Mouse (Mus musculus) embryonic facial prominence, embryonic 14.5 days (tissue): ENCODE data around the gene Sgsm2. TPM values are rescaled to one million over a fixed set of nuclear protein-coding genes. Genes with fewer than 3 reads are reported as not detected.

Source experiments
- ATAC-seq: fragments of 200-750 bp; cut with Nextera tagmentation; 2 replicates; pipeline ENCODE4 v1.8.0; 2017; ENCODE audit warnings: low read depth, moderate number of reproducible peaks, moderate TSS enrichment
- DNase-seq: peaks from one replicate; pipeline ENCODE4 v3.0.0-alpha.2; 2015; ENCODE audit warnings: low spot score
- H3K27ac ChIP-seq: fragments of 300-500 bp; sonication (generic); replicated peaks from 2 replicates; pipeline ENCODE4 v1.5.1; 2014; ENCODE audit warnings: low read depth, mild to moderate bottlenecking, low read length, moderate library complexity
- H3K27me3 ChIP-seq: fragments of 300-500 bp; sonication (generic); replicated peaks from 2 replicates; pipeline ENCODE4 v1.6.1; 2014; ENCODE audit warnings: low read length; ENCODE audit not compliant: control insufficient read depth, insufficient read depth
- H3K36me3 ChIP-seq: fragments of 300-500 bp; sonication (generic); 2 replicates; pipeline ENCODE4 v1.6.1; 2014; ENCODE audit warnings: low read length, mixed read lengths; ENCODE audit not compliant: control insufficient read depth, insufficient read depth
- H3K4me1 ChIP-seq: fragments of 300-500 bp; sonication (generic); 2 replicates; pipeline ENCODE4 v1.6.1; 2014; ENCODE audit warnings: antibody characterized with exemption, low read length; ENCODE audit not compliant: control insufficient read depth, insufficient read depth
- H3K4me2 ChIP-seq: fragments of 300-500 bp; sonication (generic); 2 replicates; pipeline ENCODE4 v1.6.1; 2014; ENCODE audit warnings: low read depth, mild to moderate bottlenecking, low read length, moderate library complexity, mixed read lengths
- H3K4me3 ChIP-seq: fragments of 300-500 bp; sonication (generic); 2 replicates; pipeline ENCODE4 v1.5.1; 2014; ENCODE audit warnings: low read depth, mild to moderate bottlenecking, low read length
- H3K9ac ChIP-seq: fragments of 300-500 bp; sonication (generic); 2 replicates; pipeline ENCODE4 v1.6.1; 2014; ENCODE audit warnings: low read depth, mild to moderate bottlenecking, low read length, moderate library complexity, mixed read lengths
- H3K9me3 ChIP-seq: fragments of 300-500 bp; sonication (generic); 2 replicates; pipeline ENCODE4 v1.6.1; 2016; ENCODE audit warnings: low read length; ENCODE audit not compliant: control insufficient read depth
- WGBS: fragments of 180-500 bp; shearing (Covaris S2); extraction: QIAGEN DNeasy Blood & Tissue Kit; methylation state at CpG from one replicate; pipeline ENCODE4 v1.1.7; 2014; 5-methylcytosine and 5-hydroxymethylcytosine counted together
- polyA plus RNA-seq: library from polyadenylated mRNA; unstranded; fragments of >200 nt; fragmentation: Nextera tagmentation; extraction: Ambion mirVana; gene quantifications from 2 replicates; pipeline ENCODE4 v1.2.1, GENCODE M21; 2014

Sgsm2 gene
- polyA plus RNA-seq, 1 experiment from 2014 or later, result 4.9 TPM

DNA sequence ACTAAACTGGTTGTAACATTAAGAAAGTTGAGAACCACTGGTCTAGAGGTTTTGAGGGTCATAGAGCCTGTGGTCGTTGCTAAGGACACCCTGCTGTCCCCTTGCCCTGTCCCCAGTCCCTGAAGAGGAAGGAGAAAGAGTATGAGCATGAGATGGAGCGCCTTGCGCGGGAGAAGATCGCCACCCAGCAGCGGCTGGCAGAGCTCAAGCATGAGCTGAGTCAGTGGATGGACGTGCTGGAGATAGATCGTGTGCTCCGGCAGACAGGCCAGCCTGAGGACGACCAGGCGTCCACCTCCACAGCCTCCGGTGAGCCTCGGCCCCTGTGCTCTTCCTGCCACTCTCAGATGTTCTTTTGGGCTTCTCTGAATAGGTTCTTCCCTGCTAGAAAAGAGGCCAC is 54.8 kb downstream of the Sgsm2 start:
- Histone ChIP-seq H3K9me3 (peaks cover 4% of the 10 kb centered on the region; the same call in 1 of the 2 replicates), H3K4me2 (no peak overlapping the region), H3K4me3 (no peak overlapping the region), H3K27me3 (no peaks in the 10 kb centered on the region), H3K36me3 (peaks cover 51% of the 10 kb centered on the region), H3K4me1 (peaks cover 5% of the 10 kb centered on the region; the same call in 1 of the 2 replicates), H3K27ac (no peak overlapping the region), H3K9ac (no peak overlapping the region)
- WGBS, result 88% methylated on average over 12 of the region's 13 CpGs
- DNase-seq (no peak), ATAC-seq (no peak)

- no peak for DNase-seq
- Histone ChIP-seq H3K27me3 (no peaks in the 10 kb centered on the region), H3K27ac (no peak overlapping the region), H3K9me3 (peaks cover 4% of the 10 kb centered on the region; the same call in 1 of the 2 replicates), H3K4me2 (no peak overlapping the region), H3K4me3 (no peak overlapping the region), H3K9ac (no peak overlapping the region), H3K36me3 (peaks cover 54% of the 10 kb centered on the region), H3K4me1 (peaks cover 5% of the 10 kb centered on the region; the same call in 1 of the 2 replicates)
- WGBS, result 83% methylated on average over 9 of the region's 9 CpGs
- no peak for ATAC-seq
Measured at GRCm38 (mm10) chr11:74841366-74841765, 55.5 kb downstream of the Sgsm2 start.

DNA sequence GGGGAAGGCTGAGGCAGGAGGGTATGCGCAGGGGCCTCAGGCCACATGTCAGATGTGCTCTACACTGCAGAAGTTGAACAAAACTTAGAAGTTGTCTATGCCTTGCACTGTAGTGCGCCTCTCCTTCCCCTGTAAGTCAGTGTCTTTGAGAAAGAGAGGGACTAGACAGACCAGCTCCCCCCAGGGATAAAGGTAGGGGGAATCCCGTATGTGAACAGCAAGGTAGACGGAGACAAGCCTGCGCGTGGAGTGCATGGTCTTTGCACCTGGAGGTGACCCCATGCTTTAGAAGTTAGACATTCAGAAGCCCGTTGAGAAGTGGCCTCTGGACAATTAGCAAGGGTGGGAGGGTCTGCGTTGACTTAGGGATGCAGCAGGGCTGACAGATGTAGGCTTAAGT is 56.1 kb downstream of the Sgsm2 start:
- no peak for DNase-seq
- peaks cover 50% of the 10 kb centered on the region for H3K36me3 ChIP-seq
- H3K9me3 ChIP-seq, result peaks cover 3% of the 10 kb centered on the region; the same call in 1 of the 2 replicates
- no peak overlapping the region for H3K9ac ChIP-seq
- WGBS, result 89% methylated on average over 8 of the region's 8 CpGs
- H3K4me2 ChIP-seq, result no peak overlapping the region
- peaks cover 5% of the 10 kb centered on the region; the same call in 1 of the 2 replicates for H3K4me1 ChIP-seq
- H3K27me3 ChIP-seq, result no peaks in the 10 kb centered on the region
- no peak overlapping the region for H3K4me3 ChIP-seq
- ATAC-seq, result no peak
- H3K27ac ChIP-seq, result no peak overlapping the region

DNA sequence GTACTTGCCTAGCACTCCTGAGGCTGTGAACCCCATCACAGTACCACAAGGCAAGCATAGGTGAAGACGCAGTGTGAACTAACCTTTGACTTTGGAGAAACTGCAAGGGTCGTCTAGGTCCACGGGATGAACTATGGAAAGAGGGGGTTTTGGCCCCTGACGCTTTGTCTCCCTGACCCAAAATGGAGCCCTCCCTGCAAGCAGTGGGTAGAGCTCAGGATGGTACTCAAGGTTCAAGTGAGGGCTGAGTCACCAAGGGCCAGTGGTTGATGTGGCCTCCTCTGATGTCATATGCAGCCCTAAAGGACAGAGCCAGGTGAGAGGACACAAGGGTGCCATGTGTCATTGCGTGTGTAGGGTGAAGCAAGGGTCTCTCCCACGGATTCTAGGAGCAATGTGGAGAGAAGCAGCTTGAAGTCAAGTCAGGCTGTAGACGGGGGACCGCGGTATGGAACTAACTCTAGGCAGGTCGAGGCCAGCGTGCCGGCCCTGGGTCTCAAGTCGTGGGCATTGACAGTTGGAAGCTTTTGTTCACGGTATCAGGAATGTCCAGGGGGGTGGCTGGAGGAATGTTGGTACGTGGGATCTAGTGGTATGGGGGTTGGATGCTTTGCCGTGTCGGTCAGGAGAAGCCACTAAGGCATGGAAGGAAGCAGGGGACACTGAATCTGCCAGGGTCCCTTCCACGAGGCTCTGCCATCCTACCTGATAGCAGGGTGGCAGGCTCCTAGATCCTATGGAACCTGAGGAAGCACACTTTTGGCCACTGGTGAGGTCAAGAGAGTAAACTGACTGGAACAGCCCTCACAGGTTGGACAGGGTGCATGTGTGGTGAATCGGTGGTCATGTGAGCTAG is 56.8 kb downstream of the Sgsm2 start:
- no peak overlapping the region for H3K9ac ChIP-seq
- H3K4me3 ChIP-seq, result no peak overlapping the region
- peaks cover 44% of the 10 kb centered on the region for H3K36me3 ChIP-seq
- no peak overlapping the region for H3K4me2 ChIP-seq
- H3K9me3 ChIP-seq, result no peaks in the 10 kb centered on the region
- DNase-seq, result no peak
- H3K27me3 ChIP-seq, result no peaks in the 10 kb centered on the region
- H3K4me1 ChIP-seq, result peaks cover 5% of the 10 kb centered on the region; the same call in 1 of the 2 replicates
- WGBS, result 94% methylated on average over 19 of the region's 19 CpGs
- no peak for ATAC-seq
- no peak overlapping the region for H3K27ac ChIP-seq

GRCm38 (mm10) chr11:74838971-74839370 is 57.9 kb downstream of the Sgsm2 start:
- ATAC-seq, result no peak

GRCm38 (mm10) chr11:74838441-74838840 is 58.4 kb downstream of the Sgsm2 start:
- Histone ChIP-seq H3K27ac (peak overlapping the region; percentile 96), H3K4me2 (peak overlapping the region; percentile 84), H3K9ac (peak overlapping the region; percentile 69), H3K9me3 (no peaks in the 10 kb centered on the region), H3K36me3 (peaks cover 27% of the 10 kb centered on the region), H3K4me1 (peaks cover 13% of the 10 kb centered on the region), H3K27me3 (no peaks in the 10 kb centered on the region), H3K4me3 (peak overlapping the region; percentile 55)
- WGBS, result 0% methylated on average over 18 of the region's 35 CpGs
- ATAC-seq (peak; percentile 82), DNase-seq (peak; percentile 96)

More at GRCm38 (mm10) chr11:74838971-74839370, 57.9 kb downstream of the Sgsm2 start:
- H3K4me3 ChIP-seq, result peak overlapping the region; percentile 55
- 43% methylated on average over 6 of the region's 6 CpGs for WGBS
- peak overlapping the region; percentile 96 for H3K27ac ChIP-seq
- H3K9ac ChIP-seq, result peak overlapping the region; percentile 69; the same call in 1 of the 2 replicates
- H3K4me2 ChIP-seq, result peak overlapping the region; percentile 84
- H3K9me3 ChIP-seq, result no peaks in the 10 kb centered on the region
- H3K27me3 ChIP-seq, result no peaks in the 10 kb centered on the region
- DNase-seq, result peak; percentile 72
- peaks cover 33% of the 10 kb centered on the region for H3K36me3 ChIP-seq
- peaks cover 8% of the 10 kb centered on the region for H3K4me1 ChIP-seq

DNA sequence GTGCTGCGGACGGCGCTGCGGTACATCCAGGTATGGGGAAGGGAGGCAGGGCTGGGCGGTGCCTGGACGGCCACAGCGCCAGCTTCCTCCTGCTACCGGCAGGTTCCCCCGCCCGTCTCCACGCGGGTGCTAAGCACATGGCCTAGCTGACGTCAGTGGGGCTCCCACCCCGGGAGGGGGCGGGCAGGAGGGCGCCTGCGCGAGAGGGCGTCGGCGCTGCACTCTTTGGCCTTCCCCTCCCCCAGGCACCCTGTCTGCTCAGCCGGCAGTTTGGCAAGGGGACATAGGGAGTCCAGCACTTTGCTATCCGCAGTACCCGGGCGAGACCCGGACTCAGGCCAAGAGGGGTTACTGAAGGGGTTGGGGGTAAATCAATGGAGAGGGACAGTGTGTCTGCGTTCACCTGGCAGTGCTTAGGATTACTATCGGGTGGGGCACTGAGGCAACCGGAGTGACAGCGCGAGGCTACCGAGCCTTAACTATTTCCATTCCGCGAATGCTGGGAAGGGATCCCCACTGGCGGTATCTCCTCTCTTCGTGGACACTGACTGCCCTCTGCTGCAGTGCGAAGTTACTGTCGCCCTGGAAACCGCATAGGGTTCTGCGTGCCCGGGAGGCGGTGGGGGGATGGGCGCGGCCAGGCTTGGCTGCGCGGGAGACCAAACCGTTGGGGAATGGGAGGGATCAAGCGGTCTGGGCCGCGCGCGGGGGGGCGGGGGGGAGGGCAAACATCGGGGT is 59.0 kb downstream of the Sgsm2 start:
- WGBS, result under 1% methylated on average over 33 of the region's 54 CpGs
- peak overlapping the region; percentile 55 for H3K4me3 ChIP-seq
- peak overlapping the region; percentile 96 for H3K27ac ChIP-seq
- peak; percentile 97 for DNase-seq
- ATAC-seq, result peak; percentile 78
- no peaks in the 10 kb centered on the region for H3K27me3 ChIP-seq
- H3K9me3 ChIP-seq, result no peaks in the 10 kb centered on the region
- peak overlapping the region; percentile 84 for H3K4me2 ChIP-seq
- H3K9ac ChIP-seq, result peak overlapping the region; percentile 69
- H3K4me1 ChIP-seq, result peaks cover 19% of the 10 kb centered on the region
- H3K36me3 ChIP-seq, result peaks cover 22% of the 10 kb centered on the region

DNA sequence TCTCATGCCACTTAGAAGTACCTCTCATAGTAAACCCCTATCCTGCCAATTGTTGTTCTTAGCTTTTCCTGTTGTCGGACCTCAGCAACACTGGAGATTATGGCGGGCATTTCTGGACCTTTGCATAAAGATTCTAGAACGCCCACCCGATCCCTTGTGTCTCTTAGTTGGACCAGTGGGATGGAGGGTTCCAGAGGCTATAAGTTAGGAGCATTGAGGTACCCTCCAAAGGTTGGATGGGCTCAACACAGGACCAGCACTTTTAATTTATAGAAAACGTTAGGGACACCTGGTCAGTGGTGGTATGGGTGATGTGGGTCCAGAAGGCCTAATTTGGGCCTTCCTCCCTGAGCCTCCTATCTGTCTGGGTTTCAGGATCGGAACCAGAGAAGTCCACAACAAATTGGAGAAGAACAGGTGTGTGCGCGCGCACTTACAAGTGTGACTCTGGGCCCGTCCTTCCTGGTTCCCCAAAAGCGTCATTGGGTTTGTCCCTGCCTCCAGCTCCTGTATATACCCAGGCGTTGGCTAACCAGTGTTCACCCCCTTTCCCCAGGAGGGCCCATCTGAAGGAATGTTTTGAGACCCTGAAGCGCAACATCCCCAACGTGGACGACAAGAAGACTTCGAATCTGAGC is 59.7 kb downstream of the Sgsm2 start:
- H3K9ac ChIP-seq, result peak overlapping the region; percentile 69; the same call in 1 of the 2 replicates
- DNase-seq, result no peak
- peaks cover 15% of the 10 kb centered on the region; the same call in 1 of the 2 replicates for H3K36me3 ChIP-seq
- H3K4me2 ChIP-seq, result peak overlapping the region; percentile 84
- no peak for ATAC-seq
- H3K9me3 ChIP-seq, result no peaks in the 10 kb centered on the region
- peak overlapping the region; percentile 96 for H3K27ac ChIP-seq
- no peaks in the 10 kb centered on the region for H3K27me3 ChIP-seq
- WGBS, result 55% methylated on average over 13 of the region's 16 CpGs
- peak overlapping the region; percentile 55 for H3K4me3 ChIP-seq
- H3K4me1 ChIP-seq, result peaks cover 24% of the 10 kb centered on the region
